Mouse (Mus musculus): Measurements from ENCODE around the gene Tspear.

GRCm38 (mm10) chr10:77826951-77827350 lies 140.6 kb downstream of the Tspear start, which contains the start of gene Krtap10-4:
- TF ChIP-seq POLR2A (IDR thresholded peaks at IDR 0.05; ENCODE audit: insufficient read depth, low read length), result no peak
- TF ChIP-seq CTCF (IDR thresholded peaks at IDR 0.05; ENCODE audit: low read depth, low read length), result no peak
- no peak for TF ChIP-seq EP300 (IDR thresholded peaks at IDR 0.05; ENCODE audit: insufficient read depth, low read depth, low read length)

Data from ES-Bruce4 (cell line).